Mouse (Mus musculus): ENCODE measurements around the gene Fars2. TPM values are rescaled to one million over a fixed set of nuclear protein-coding genes. Genes with fewer than 3 reads are reported as not detected.

Fars2 gene
- polyA plus RNA-seq, 1 experiment from 2014 or later = 32.5 TPM

DNA sequence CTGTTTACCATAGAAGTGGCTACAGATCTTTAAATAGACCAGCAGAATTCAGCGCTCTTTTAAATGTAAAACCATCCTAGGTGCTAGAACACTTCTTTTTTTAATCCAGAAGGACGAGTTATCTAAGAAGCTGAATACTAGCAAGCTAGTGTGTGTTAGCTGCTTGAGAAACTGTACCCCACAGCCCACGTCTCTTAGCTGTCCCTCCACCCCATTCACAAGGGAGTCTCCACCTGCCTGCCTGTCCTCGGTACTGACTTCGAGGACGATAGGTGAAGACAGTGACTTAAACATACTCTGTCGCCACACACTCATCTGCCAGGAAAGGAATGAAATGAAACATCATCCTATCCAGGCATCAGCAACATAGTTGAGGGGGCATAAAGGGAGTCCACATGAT lies 386.8 kb downstream of the Fars2 start:
- 86% methylated on average over 7 of the region's 7 CpGs for WGBS
- H3K4me3 ChIP-seq (ENCODE audit: low read depth, low read length) = no peak overlapping the region
- no peak for ATAC-seq (ENCODE audit: low read depth)

DNA sequence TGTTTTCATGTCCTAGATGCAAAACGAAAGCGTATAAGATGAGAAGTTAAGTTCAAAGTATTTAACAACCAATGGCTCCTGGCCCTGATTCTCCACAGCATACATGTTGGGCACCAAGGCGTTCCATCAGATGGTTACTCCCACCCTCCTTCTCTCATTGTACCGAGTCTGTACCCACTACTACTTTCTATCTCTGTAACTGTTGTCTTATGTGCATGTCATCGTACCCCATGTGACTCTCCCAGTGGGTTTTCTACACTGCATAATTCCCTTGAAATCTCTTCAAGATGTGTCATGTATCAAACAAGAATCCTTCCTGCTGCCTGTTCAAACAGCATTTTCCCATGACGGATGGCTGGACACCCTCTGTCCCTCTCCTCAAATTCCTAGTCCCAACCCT lies 388.5 kb downstream of the Fars2 start:
- H3K9ac ChIP-seq (ENCODE audit: low read depth, low read length) = no peak overlapping the region
- no peaks in the 10 kb centered on the region for H3K27me3 ChIP-seq (replicated peaks; ENCODE audit: control insufficient read depth, insufficient read depth, low read length)
- H3K9me3 ChIP-seq (ENCODE audit: control insufficient read depth, low read length) = no peaks in the 10 kb centered on the region
- ATAC-seq (ENCODE audit: low read depth) = no peak
- no peak for DNase-seq (ENCODE audit: low spot score)
- H3K4me2 ChIP-seq (ENCODE audit: low read depth, low read length) = no peak overlapping the region
- H3K4me1 ChIP-seq (ENCODE audit: control insufficient read depth, insufficient read depth, low read length) = no peaks in the 10 kb centered on the region
- H3K4me3 ChIP-seq (ENCODE audit: low read depth, low read length) = no peak overlapping the region
- WGBS = 73% methylated on average over 6 of the region's 6 CpGs
- no peaks in the 10 kb centered on the region for H3K36me3 ChIP-seq (ENCODE audit: control insufficient read depth, insufficient read depth, low read length)
- H3K27ac ChIP-seq (replicated peaks; ENCODE audit: low read depth, low read length) = no peak overlapping the region

More for the DNA sequence above, 386.8 kb downstream of the Fars2 start:
- no peak overlapping the region for H3K4me2 ChIP-seq (ENCODE audit: low read depth, low read length)
- H3K27ac ChIP-seq (replicated peaks; ENCODE audit: low read depth, low read length) = no peak overlapping the region
- no peak for DNase-seq (ENCODE audit: low spot score)
- H3K9me3 ChIP-seq (ENCODE audit: control insufficient read depth, low read length) = no peaks in the 10 kb centered on the region
- H3K27me3 ChIP-seq (replicated peaks; ENCODE audit: control insufficient read depth, insufficient read depth, low read length) = no peaks in the 10 kb centered on the region
- no peaks in the 10 kb centered on the region for H3K4me1 ChIP-seq (ENCODE audit: control insufficient read depth, insufficient read depth, low read length)
- no peak overlapping the region for H3K9ac ChIP-seq (ENCODE audit: low read depth, low read length)
- H3K36me3 ChIP-seq (ENCODE audit: control insufficient read depth, insufficient read depth, low read length) = no peaks in the 10 kb centered on the region

- no peaks in the 10 kb centered on the region for H3K4me1 ChIP-seq (ENCODE audit: control insufficient read depth, insufficient read depth, low read length)
- DNase-seq (ENCODE audit: low spot score) (peak; percentile 16), ATAC-seq (ENCODE audit: low read depth) (no peak)
- no peaks in the 10 kb centered on the region for H3K36me3 ChIP-seq (ENCODE audit: control insufficient read depth, insufficient read depth, low read length)
- WGBS = 72% methylated on average over 5 of the region's 5 CpGs
- H3K27ac ChIP-seq (replicated peaks; ENCODE audit: low read depth, low read length) = no peak overlapping the region
- no peak overlapping the region for H3K4me3 ChIP-seq (ENCODE audit: low read depth, low read length)
- H3K9ac ChIP-seq (ENCODE audit: low read depth, low read length) = no peak overlapping the region
- no peaks in the 10 kb centered on the region for H3K9me3 ChIP-seq (ENCODE audit: control insufficient read depth, low read length)
- H3K27me3 ChIP-seq (replicated peaks; ENCODE audit: control insufficient read depth, insufficient read depth, low read length) = no peaks in the 10 kb centered on the region
- no peak overlapping the region for H3K4me2 ChIP-seq (ENCODE audit: low read depth, low read length)
Measured at GRCm38 (mm10) chr13:36506315-36506714, 389.1 kb downstream of the Fars2 start.

DNA sequence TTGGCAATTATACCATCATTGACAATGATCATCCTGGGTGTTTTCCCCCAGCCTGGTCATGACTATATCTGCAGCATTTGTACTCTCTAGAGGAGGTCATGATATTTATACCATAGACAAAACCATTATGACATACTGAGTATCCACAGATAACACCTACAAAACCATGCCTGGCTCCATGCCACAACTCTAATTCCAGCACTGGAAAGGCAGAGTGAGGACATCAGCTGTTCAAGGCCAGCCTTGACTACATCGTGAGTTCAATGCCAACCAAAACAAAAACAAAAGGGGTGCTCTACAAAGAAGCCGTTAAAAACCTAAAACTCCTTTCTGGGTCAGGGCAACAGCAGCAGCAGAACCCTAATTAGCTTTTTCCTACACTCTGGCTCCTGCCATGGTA lies 392.9 kb downstream of the Fars2 start:
- Histone ChIP-seq H3K36me3 (ENCODE audit: control insufficient read depth, insufficient read depth, low read length) (no peaks in the 10 kb centered on the region), H3K4me2 (ENCODE audit: low read depth, low read length) (no peak overlapping the region), H3K27ac (replicated peaks; ENCODE audit: low read depth, low read length) (no peak overlapping the region), H3K9ac (ENCODE audit: low read depth, low read length) (no peak overlapping the region), H3K4me3 (ENCODE audit: low read depth, low read length) (no peak overlapping the region), H3K9me3 (ENCODE audit: control insufficient read depth, low read length) (no peaks in the 10 kb centered on the region), H3K4me1 (ENCODE audit: control insufficient read depth, insufficient read depth, low read length) (no peaks in the 10 kb centered on the region), H3K27me3 (replicated peaks; ENCODE audit: control insufficient read depth, insufficient read depth, low read length) (no peaks in the 10 kb centered on the region)
- 74% methylated on average over 2 of the region's 2 CpGs for WGBS
- no peak for ATAC-seq (ENCODE audit: low read depth)
- no peak for DNase-seq (ENCODE audit: low spot score)

GRCm38 (mm10) chr13:36513126-36513525 lies 395.9 kb downstream of the Fars2 start:
- Histone ChIP-seq H3K27me3 (replicated peaks; ENCODE audit: control insufficient read depth, insufficient read depth, low read length) (no peaks in the 10 kb centered on the region), H3K9ac (ENCODE audit: low read depth, low read length) (no peak overlapping the region), H3K4me1 (ENCODE audit: control insufficient read depth, insufficient read depth, low read length) (no peaks in the 10 kb centered on the region), H3K9me3 (ENCODE audit: control insufficient read depth, low read length) (no peaks in the 10 kb centered on the region), H3K27ac (replicated peaks; ENCODE audit: low read depth, low read length) (no peak overlapping the region), H3K36me3 (ENCODE audit: control insufficient read depth, insufficient read depth, low read length) (no peaks in the 10 kb centered on the region), H3K4me2 (ENCODE audit: low read depth, low read length) (no peak overlapping the region), H3K4me3 (ENCODE audit: low read depth, low read length) (no peak overlapping the region)
- DNase-seq (ENCODE audit: low spot score) (no peak), ATAC-seq (ENCODE audit: low read depth) (no peak)
- WGBS = 77% methylated on average over 1 of the region's 1 CpGs

- peak; percentile 68 for DNase-seq (ENCODE audit: low spot score)
- no peak overlapping the region for H3K27ac ChIP-seq (replicated peaks; ENCODE audit: low read depth, low read length)
- H3K9ac ChIP-seq (ENCODE audit: low read depth, low read length) = no peak overlapping the region
- WGBS = 31% methylated on average over 9 of the region's 9 CpGs
- no peak overlapping the region for H3K4me2 ChIP-seq (ENCODE audit: low read depth, low read length)
- no peak overlapping the region for H3K4me3 ChIP-seq (ENCODE audit: low read depth, low read length)
- no peaks in the 10 kb centered on the region for H3K9me3 ChIP-seq (ENCODE audit: control insufficient read depth, low read length)
- no peaks in the 10 kb centered on the region for H3K36me3 ChIP-seq (ENCODE audit: control insufficient read depth, insufficient read depth, low read length)
- no peaks in the 10 kb centered on the region for H3K4me1 ChIP-seq (ENCODE audit: control insufficient read depth, insufficient read depth, low read length)
- peak; percentile 72; the same call in 1 of the 2 replicates for ATAC-seq (ENCODE audit: low read depth)
- H3K27me3 ChIP-seq (replicated peaks; ENCODE audit: control insufficient read depth, insufficient read depth, low read length) = no peaks in the 10 kb centered on the region
Measured at GRCm38 (mm10) chr13:36518144-36518571, 400.9 kb downstream of the Fars2 start.

- ATAC-seq (ENCODE audit: low read depth) (no peak), DNase-seq (ENCODE audit: low spot score) (no peak)
- H3K36me3 ChIP-seq (ENCODE audit: control insufficient read depth, insufficient read depth, low read length) = no peaks in the 10 kb centered on the region
- no peaks in the 10 kb centered on the region for H3K27me3 ChIP-seq (replicated peaks; ENCODE audit: control insufficient read depth, insufficient read depth, low read length)
- no peak overlapping the region for H3K27ac ChIP-seq (replicated peaks; ENCODE audit: low read depth, low read length)
- H3K4me1 ChIP-seq (ENCODE audit: control insufficient read depth, insufficient read depth, low read length) = no peaks in the 10 kb centered on the region
- no peak overlapping the region for H3K4me3 ChIP-seq (ENCODE audit: low read depth, low read length)
- no peaks in the 10 kb centered on the region for H3K9me3 ChIP-seq (ENCODE audit: control insufficient read depth, low read length)
- H3K9ac ChIP-seq (ENCODE audit: low read depth, low read length) = no peak overlapping the region
- no peak overlapping the region for H3K4me2 ChIP-seq (ENCODE audit: low read depth, low read length)
- WGBS = 90% methylated on average over 4 of the region's 4 CpGs
Measured at GRCm38 (mm10) chr13:36527761-36528160, 410.5 kb downstream of the Fars2 start.

GRCm38 (mm10) chr13:36528223-36528895 lies 411.1 kb downstream of the Fars2 start:
- 53% methylated on average over 8 of the region's 8 CpGs for WGBS
- H3K27me3 ChIP-seq (replicated peaks; ENCODE audit: control insufficient read depth, insufficient read depth, low read length) = no peaks in the 10 kb centered on the region
- DNase-seq (ENCODE audit: low spot score) = no peak
- H3K4me1 ChIP-seq (ENCODE audit: control insufficient read depth, insufficient read depth, low read length) = no peaks in the 10 kb centered on the region
- no peak overlapping the region for H3K4me3 ChIP-seq (ENCODE audit: low read depth, low read length)
- H3K4me2 ChIP-seq (ENCODE audit: low read depth, low read length) = no peak overlapping the region
- ATAC-seq (ENCODE audit: low read depth) = no peak
- H3K27ac ChIP-seq (replicated peaks; ENCODE audit: low read depth, low read length) = no peak overlapping the region
- no peaks in the 10 kb centered on the region for H3K36me3 ChIP-seq (ENCODE audit: control insufficient read depth, insufficient read depth, low read length)
- H3K9me3 ChIP-seq (ENCODE audit: control insufficient read depth, low read length) = no peaks in the 10 kb centered on the region
- no peak overlapping the region for H3K9ac ChIP-seq (ENCODE audit: low read depth, low read length)

- no peaks in the 10 kb centered on the region for H3K36me3 ChIP-seq (ENCODE audit: control insufficient read depth, insufficient read depth, low read length)
- ATAC-seq (ENCODE audit: low read depth) (peak; percentile 33; the same call in 1 of the 2 replicates), DNase-seq (ENCODE audit: low spot score) (no peak)
- H3K4me2 ChIP-seq (ENCODE audit: low read depth, low read length) = no peak overlapping the region
- H3K9me3 ChIP-seq (ENCODE audit: control insufficient read depth, low read length) = no peaks in the 10 kb centered on the region
- no peaks in the 10 kb centered on the region for H3K27me3 ChIP-seq (replicated peaks; ENCODE audit: control insufficient read depth, insufficient read depth, low read length)
- no peaks in the 10 kb centered on the region for H3K4me1 ChIP-seq (ENCODE audit: control insufficient read depth, insufficient read depth, low read length)
- peak overlapping the region; percentile 10; the same call in 1 of the 2 replicates for H3K27ac ChIP-seq (replicated peaks; ENCODE audit: low read depth, low read length)
- H3K9ac ChIP-seq (ENCODE audit: low read depth, low read length) = no peak overlapping the region
- no peak overlapping the region for H3K4me3 ChIP-seq (ENCODE audit: low read depth, low read length)
- WGBS = 42% methylated on average over 5 of the region's 5 CpGs
Measured at GRCm38 (mm10) chr13:36529467-36530039, 412.3 kb downstream of the Fars2 start.

Data from embryonic facial prominence, embryonic 14.5 days (tissue).